Mouse (Mus musculus): ENCODE data around the gene Cd52.

GRCm38 (mm10) chr4:134067383-134067782 lies 27.5 kb downstream of the Cd52 start:
- TF ChIP-seq GATA1 (IDR thresholded peaks at IDR 0.05; ENCODE audit: borderline replicate concordance, low read length) = no peak
- TF ChIP-seq FLI1 (IDR thresholded peaks at IDR 0.05; ENCODE audit: low read length) = no peak

All from megakaryocyte, embryonic 14.5 days (primary cell).